Mouse (Mus musculus): ENCODE results near the gene Mrps30. TPM values are rescaled to one million over a fixed set of nuclear protein-coding genes. Genes with fewer than 3 reads are reported as not detected.
"Not testable (repeated sequence)": the region's sequence is repeated elsewhere in the genome, so short reads cannot be mapped to it uniquely, and the experiment has no call there.

The Mrps30 gene
- total RNA-seq (2021): 10 to 100 TPM; 16.2 to 18.0 TPM
- long read RNA-seq, experiment 1, transcript Mrps30-201 (5 exons, 3,319 nt): major isoform, 114 of 117 reads
- long read RNA-seq, experiment 1, partial matches to known transcripts: 1 of 117 reads
- long read RNA-seq, experiment 1, other reads (novel, unspliced or antisense): 2 of 117 reads
- long read RNA-seq, experiment 2, transcript Mrps30-201 (5 exons, 3,319 nt): major isoform, 158 of 162 reads
- long read RNA-seq, experiment 2, partial matches to known transcripts: 4 of 162 reads
- long read RNA-seq, experiment 2, other reads (novel, unspliced or antisense): 0 of 162 reads

GRCm38 (mm10) chr13:118386511-118387447 is at the start of gene Mrps30, which contains the start of gene B430218F22Rik:
TSS of gene Mrps30 (minus strand) at chr13:118387252.
TSS of gene B430218F22Rik (plus strand) at chr13:118386630.
- DNase-seq: peak; percentile 89

GRCm38 (mm10) chr13:118420847-118421246 is 33.8 kb upstream of the Mrps30 start:
- no peak for DNase-seq

- DNase-seq: no peak
Measured at GRCm38 (mm10) chr13:118420408-118420807, 33.4 kb upstream of the Mrps30 start.

- DNase-seq: no peak
Measured at GRCm38 (mm10) chr13:118418163-118418562, 31.1 kb upstream of the Mrps30 start.

GRCm38 (mm10) chr13:118411297-118411992 is 24.4 kb upstream of the Mrps30 start:
- no peak for DNase-seq

- DNase-seq: no peak
Measured at GRCm38 (mm10) chr13:118403544-118403943, 16.5 kb upstream of the Mrps30 start.

- DNase-seq: no peak
Measured at GRCm38 (mm10) chr13:118400340-118400739, 13.3 kb upstream of the Mrps30 start.

GRCm38 (mm10) chr13:118395803-118396202 is 8.8 kb upstream of the Mrps30 start:
- DNase-seq: no peak

- DNase-seq: not testable (repeated sequence)
Measured at GRCm38 (mm10) chr13:118387448-118387801, 373 bp upstream of the Mrps30 start.

GRCm38 (mm10) chr13:118380381-118380780 is 6.7 kb downstream of the Mrps30 start:
- no peak for DNase-seq

GRCm38 (mm10) chr13:118379155-118379554 is 7.9 kb downstream of the Mrps30 start:
- DNase-seq: no peak

GRCm38 (mm10) chr13:118372871-118373270 is 14.2 kb downstream of the Mrps30 start:
- no peak for DNase-seq

GRCm38 (mm10) chr13:118365774-118366173 is 21.3 kb downstream of the Mrps30 start:
- DNase-seq: no peak

- DNase-seq: no peak
Measured at GRCm38 (mm10) chr13:118363342-118363741, 23.7 kb downstream of the Mrps30 start.

- no peak for DNase-seq
Measured at GRCm38 (mm10) chr13:118350870-118351269, 36.2 kb downstream of the Mrps30 start.

- no peak for DNase-seq
Measured at GRCm38 (mm10) chr13:118350257-118350656, 36.8 kb downstream of the Mrps30 start.

Other genes starting within 250 kb of the Mrps30 start
- under 1 TPM in 1 of 2 experiments, not detected in 1; 0.19 TPM for gene B430218F22Rik, start 622 bp downstream of the Mrps30 start, total RNA-seq (2021)